Mouse (Mus musculus): ENCODE results near the gene Tbc1d30.

DNA sequence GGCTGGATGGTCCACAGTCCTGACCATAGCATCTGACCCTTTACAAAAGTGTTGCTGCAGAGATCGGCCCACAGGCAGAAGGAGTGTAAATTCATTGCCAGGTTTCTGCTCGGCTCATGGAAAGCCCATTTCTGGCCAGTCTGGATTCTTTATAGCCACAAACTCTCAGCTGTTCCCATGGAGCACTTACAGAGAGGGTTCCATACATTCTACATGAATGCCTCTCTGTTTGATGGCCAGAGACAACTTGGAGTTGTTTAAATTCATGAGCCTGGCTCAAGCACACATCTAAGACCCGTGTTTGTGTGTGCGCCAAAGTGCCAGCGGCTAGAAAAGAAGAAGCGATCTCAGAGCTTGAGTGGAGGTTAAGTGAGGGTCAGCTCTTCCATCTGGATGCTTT, 43.2 kb upstream of the Tbc1d30 start:
- TF ChIP-seq CTCF (IDR thresholded peaks at IDR 0.05; ENCODE audit: extremely low read depth, insufficient read depth, insufficient read length, insufficient replicate concordance), result no peak
- TF ChIP-seq POLR2A (IDR thresholded peaks at IDR 0.05; ENCODE audit: low read depth, low read length), result no peak
